Mouse (Mus musculus): ENCODE results near the gene Lhb. TPM values are rescaled to one million over a fixed set of nuclear protein-coding genes. Genes with fewer than 3 reads are reported as not detected.

Gene Lhb
- polyA plus RNA-seq, 1 experiment: not detected

- Histone ChIP-seq H3K27ac (ENCODE audit: insufficient read depth, low read length) (no peak within 1 kb of the TSS), H3K4me1 (ENCODE audit: control insufficient read depth, insufficient read depth, insufficient read length) (peaks cover 10% of the 10 kb centered on the region; the same call in 1 of the 2 replicates), H3K4me3 (ENCODE audit: extremely low read depth, insufficient read depth, insufficient read length) (no peak within 1 kb of the TSS), H3K27me3 (ENCODE audit: control insufficient read depth, insufficient read depth, low read length) (no peaks in the 10 kb centered on the region), H3K36me3 (ENCODE audit: control insufficient read depth, insufficient read depth, low read length) (0 out of 2 replicates have a peak, but pooled peaks cover 2% of the 10 kb centered on the region)
- DNase-seq (ENCODE audit: low read depth in 1 of 2, low spot score in 2 of 2): no peak
- TF ChIP-seq CTCF (IDR thresholded peaks at IDR 0.05; ENCODE audit: extremely low read depth, insufficient read depth, insufficient read length, insufficient replicate concordance) (no peak), POLR2A (IDR thresholded peaks at IDR 0.05; ENCODE audit: low read depth, low read length) (no peak)
- WGBS: 74% methylated on average over 19 of the region's 19 CpGs
Measured at GRCm38 (mm10) chr7:45437521-45438276, 17.1 kb downstream of the Lhb start, which contains the start of gene Ruvbl2. Gene Ruvbl2 (minus strand): TSS chr7:45438096.

GRCm38 (mm10) chr7:45443526-45444420 is 23.2 kb downstream of the Lhb start:
- 0 out of 2 replicates have a peak, but pooled peaks cover 3% of the 10 kb centered on the region for H3K36me3 ChIP-seq (ENCODE audit: control insufficient read depth, insufficient read depth, low read length)
- TF ChIP-seq POLR2A (IDR thresholded peaks at IDR 0.05; ENCODE audit: low read depth, low read length) (no peak), CTCF (IDR thresholded peaks at IDR 0.05; ENCODE audit: extremely low read depth, insufficient read depth, insufficient read length, insufficient replicate concordance) (no peak)

GRCm38 (mm10) chr7:45446589-45446988 is 26.0 kb downstream of the Lhb start:
- H3K27ac ChIP-seq (ENCODE audit: insufficient read depth, low read length): no peak overlapping the region
- H3K36me3 ChIP-seq (ENCODE audit: control insufficient read depth, insufficient read depth, low read length): 0 out of 2 replicates have a peak, but pooled peaks cover 1% of the 10 kb centered on the region
- H3K4me1 ChIP-seq (ENCODE audit: control insufficient read depth, insufficient read depth, insufficient read length): no peaks in the 10 kb centered on the region
- no peak overlapping the region for H3K4me3 ChIP-seq (ENCODE audit: extremely low read depth, insufficient read depth, insufficient read length)
- H3K27me3 ChIP-seq (ENCODE audit: control insufficient read depth, insufficient read depth, low read length): no peaks in the 10 kb centered on the region
- no peak for TF ChIP-seq POLR2A (IDR thresholded peaks at IDR 0.05; ENCODE audit: low read depth, low read length)
- DNase-seq (ENCODE audit: low read depth in 1 of 2, low spot score in 2 of 2): no peak

More at GRCm38 (mm10) chr7:45443526-45444420, 23.2 kb downstream of the Lhb start:
- no peak for DNase-seq (ENCODE audit: low read depth in 1 of 2, low spot score in 2 of 2)
- no peak overlapping the region for H3K27ac ChIP-seq (ENCODE audit: insufficient read depth, low read length)
- H3K4me3 ChIP-seq (ENCODE audit: extremely low read depth, insufficient read depth, insufficient read length): no peak overlapping the region
- H3K4me1 ChIP-seq (ENCODE audit: control insufficient read depth, insufficient read depth, insufficient read length): no peaks in the 10 kb centered on the region
- H3K27me3 ChIP-seq (ENCODE audit: control insufficient read depth, insufficient read depth, low read length): no peaks in the 10 kb centered on the region
- WGBS: 86% methylated on average over 22 of the region's 22 CpGs

- no peak for TF ChIP-seq POLR2A (IDR thresholded peaks at IDR 0.05; ENCODE audit: low read depth, low read length)
- TF ChIP-seq CTCF (IDR thresholded peaks at IDR 0.05; ENCODE audit: extremely low read depth, insufficient read depth, insufficient read length, insufficient replicate concordance): peak; percentile 24; the same call in 1 of the 2 replicates
- H3K4me1 ChIP-seq (ENCODE audit: control insufficient read depth, insufficient read depth, insufficient read length): no peaks in the 10 kb centered on the region
- 0 out of 2 replicates have a peak, but pooled peaks cover 1% of the 10 kb centered on the region for H3K36me3 ChIP-seq (ENCODE audit: control insufficient read depth, insufficient read depth, low read length)
- no peak overlapping the region for H3K4me3 ChIP-seq (ENCODE audit: extremely low read depth, insufficient read depth, insufficient read length)
- no peak overlapping the region for H3K27ac ChIP-seq (ENCODE audit: insufficient read depth, low read length)
- H3K27me3 ChIP-seq (ENCODE audit: control insufficient read depth, insufficient read depth, low read length): no peaks in the 10 kb centered on the region
- DNase-seq (ENCODE audit: low read depth in 1 of 2, low spot score in 2 of 2): no peak
- WGBS: 52% methylated on average over 11 of the region's 11 CpGs
Measured at GRCm38 (mm10) chr7:45447325-45447990, 26.8 kb downstream of the Lhb start.

GRCm38 (mm10) chr7:45449974-45450373 is 29.4 kb downstream of the Lhb start:
- 89% methylated on average over 1 of the region's 1 CpGs for WGBS
- H3K27me3 ChIP-seq (ENCODE audit: control insufficient read depth, insufficient read depth, low read length): no peaks in the 10 kb centered on the region
- DNase-seq (ENCODE audit: low read depth in 1 of 2, low spot score in 2 of 2): no peak
- no peak overlapping the region for H3K27ac ChIP-seq (ENCODE audit: insufficient read depth, low read length)
- H3K4me3 ChIP-seq (ENCODE audit: extremely low read depth, insufficient read depth, insufficient read length): no peak overlapping the region
- no peaks in the 10 kb centered on the region for H3K36me3 ChIP-seq (ENCODE audit: control insufficient read depth, insufficient read depth, low read length)
- no peaks in the 10 kb centered on the region for H3K4me1 ChIP-seq (ENCODE audit: control insufficient read depth, insufficient read depth, insufficient read length)
- no peak for TF ChIP-seq CTCF (IDR thresholded peaks at IDR 0.05; ENCODE audit: extremely low read depth, insufficient read depth, insufficient read length, insufficient replicate concordance)
- TF ChIP-seq POLR2A (IDR thresholded peaks at IDR 0.05; ENCODE audit: low read depth, low read length): no peak

GRCm38 (mm10) chr7:45451344-45451982 is 30.8 kb downstream of the Lhb start:
- Histone ChIP-seq H3K4me1 (ENCODE audit: control insufficient read depth, insufficient read depth, insufficient read length) (no peaks in the 10 kb centered on the region), H3K4me3 (ENCODE audit: extremely low read depth, insufficient read depth, insufficient read length) (no peak overlapping the region), H3K27me3 (ENCODE audit: control insufficient read depth, insufficient read depth, low read length) (no peaks in the 10 kb centered on the region), H3K36me3 (ENCODE audit: control insufficient read depth, insufficient read depth, low read length) (no peaks in the 10 kb centered on the region), H3K27ac (ENCODE audit: insufficient read depth, low read length) (no peak overlapping the region)
- peak; percentile 72 to 82 for DNase-seq (ENCODE audit: low read depth in 1 of 2, low spot score in 2 of 2)
- WGBS: 61% methylated on average over 23 of the region's 23 CpGs
- TF ChIP-seq CTCF (IDR thresholded peaks at IDR 0.05; ENCODE audit: extremely low read depth, insufficient read depth, insufficient read length, insufficient replicate concordance): peak; percentile 87; the same call in 1 of the 2 replicates
- TF ChIP-seq POLR2A (IDR thresholded peaks at IDR 0.05; ENCODE audit: low read depth, low read length): no peak
